16 mouse cellular contexts compared by ENCODE assay signal in the genomic region with DNA sequence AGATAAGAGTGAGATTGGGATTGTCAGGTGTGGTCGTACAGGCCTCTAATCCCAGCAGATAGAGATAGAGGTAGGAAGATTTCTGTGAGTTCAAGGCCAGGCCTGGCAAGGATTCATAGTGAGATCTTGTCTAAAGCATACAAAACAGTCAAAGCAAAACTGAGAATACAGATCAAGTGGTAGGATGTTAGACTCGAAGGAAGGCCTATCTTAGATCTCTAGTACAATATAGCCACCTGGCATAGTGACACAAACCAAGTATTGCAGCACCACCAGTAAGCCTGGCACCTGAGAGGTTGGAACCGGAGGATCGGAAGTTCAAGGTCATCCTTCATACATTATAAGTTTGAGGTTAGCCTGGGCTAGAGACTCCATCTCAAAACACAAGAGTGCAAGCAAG.
"Had no signal": no experiment of that assay in that cellular context is flagged by ENCODE, and none has a peak within 500 bp of the region (broad histone marks: within the 10 kb centered on the region; RNA-seq: fewer than 3 reads in every experiment).

No protein-coding gene starts in this region.

- H3K4me3 ChIP-seq: layer of hippocampus, adult 2 months; liver, embryonic 13.5 days; midbrain, embryonic 12.5 days; midbrain, embryonic 15.5 days; myocyte; stomach, embryonic 15.5 days had no signal

- H3K9me3 ChIP-seq: liver, embryonic 13.5 days; midbrain, embryonic 12.5 days; midbrain, embryonic 15.5 days; stomach, embryonic 15.5 days had no signal

- H3K9ac ChIP-seq: liver, embryonic 13.5 days; lung, embryonic 14.5 days; midbrain, embryonic 12.5 days; midbrain, embryonic 15.5 days; stomach, embryonic 15.5 days had no signal

- H3K4me1 ChIP-seq: midbrain, embryonic 12.5 days; midbrain, embryonic 15.5 days had no signal

- H3K4me2 ChIP-seq: liver, embryonic 13.5 days; lung, embryonic 14.5 days; midbrain, embryonic 12.5 days; midbrain, embryonic 15.5 days; stomach, embryonic 15.5 days had no signal

- DNase-seq: kidney, postnatal 25 days; layer of hippocampus, adult 9-11 months; liver, embryonic 13.5 days; lung, embryonic 14.5 days; retina, postnatal 1 day; right cerebral cortex, postnatal 25 days; spleen, adult 18-20 months; thymus, postnatal 25 days had no signal

- H3K36me3 ChIP-seq: liver, embryonic 13.5 days; midbrain, embryonic 12.5 days; midbrain, embryonic 15.5 days; stomach, embryonic 15.5 days had no signal

- H3K27ac ChIP-seq: kidney, postnatal 0 days; layer of hippocampus, adult 2 months; macrophage; midbrain, embryonic 12.5 days; midbrain, embryonic 15.5 days; stomach, embryonic 15.5 days had no signal

- H3K27me3 ChIP-seq: liver, embryonic 13.5 days; midbrain, embryonic 12.5 days; midbrain, embryonic 15.5 days; stomach, embryonic 15.5 days had no signal

- ATAC-seq: lung, postnatal 0 days; midbrain, embryonic 15.5 days had no signal
